Mouse (Mus musculus) embryonic facial prominence, embryonic 14.5 days (tissue): Measurements from ENCODE around the gene Cnr2. TPM values are rescaled to one million over a fixed set of nuclear protein-coding genes. Genes with fewer than 3 reads are reported as not detected.

ENCODE experiments used
- ATAC-seq: fragments of 200-750 bp; cut with Nextera tagmentation; 2 replicates; pipeline ENCODE4 v1.8.0; 2017; ENCODE audit warnings: low read depth, moderate number of reproducible peaks, moderate TSS enrichment
- DNase-seq: peaks from one replicate; pipeline ENCODE4 v3.0.0-alpha.2; 2015; ENCODE audit warnings: low spot score
- H3K27ac ChIP-seq: fragments of 300-500 bp; sonication (generic); replicated peaks from 2 replicates; pipeline ENCODE4 v1.5.1; 2014; ENCODE audit warnings: low read depth, mild to moderate bottlenecking, low read length, moderate library complexity
- H3K27me3 ChIP-seq: fragments of 300-500 bp; sonication (generic); replicated peaks from 2 replicates; pipeline ENCODE4 v1.6.1; 2014; ENCODE audit warnings: low read length; ENCODE audit not compliant: control insufficient read depth, insufficient read depth
- H3K36me3 ChIP-seq: fragments of 300-500 bp; sonication (generic); 2 replicates; pipeline ENCODE4 v1.6.1; 2014; ENCODE audit warnings: low read length, mixed read lengths; ENCODE audit not compliant: control insufficient read depth, insufficient read depth
- H3K4me1 ChIP-seq: fragments of 300-500 bp; sonication (generic); 2 replicates; pipeline ENCODE4 v1.6.1; 2014; ENCODE audit warnings: antibody characterized with exemption, low read length; ENCODE audit not compliant: control insufficient read depth, insufficient read depth
- H3K4me2 ChIP-seq: fragments of 300-500 bp; sonication (generic); 2 replicates; pipeline ENCODE4 v1.6.1; 2014; ENCODE audit warnings: low read depth, mild to moderate bottlenecking, low read length, moderate library complexity, mixed read lengths
- H3K4me3 ChIP-seq: fragments of 300-500 bp; sonication (generic); 2 replicates; pipeline ENCODE4 v1.5.1; 2014; ENCODE audit warnings: low read depth, mild to moderate bottlenecking, low read length
- H3K9ac ChIP-seq: fragments of 300-500 bp; sonication (generic); 2 replicates; pipeline ENCODE4 v1.6.1; 2014; ENCODE audit warnings: low read depth, mild to moderate bottlenecking, low read length, moderate library complexity, mixed read lengths
- H3K9me3 ChIP-seq: fragments of 300-500 bp; sonication (generic); 2 replicates; pipeline ENCODE4 v1.6.1; 2016; ENCODE audit warnings: low read length; ENCODE audit not compliant: control insufficient read depth
- WGBS: fragments of 180-500 bp; shearing (Covaris S2); extraction: QIAGEN DNeasy Blood & Tissue Kit; methylation state at CpG from one replicate; pipeline ENCODE4 v1.1.7; 2014; 5-methylcytosine and 5-hydroxymethylcytosine counted together
- polyA plus RNA-seq: library from polyadenylated mRNA; unstranded; fragments of >200 nt; fragmentation: Nextera tagmentation; extraction: Ambion mirVana; gene quantifications from 2 replicates; pipeline ENCODE4 v1.2.1, GENCODE M21; 2014

Gene Cnr2
- polyA plus RNA-seq, 1 experiment from 2014 or later: 1.1 TPM

DNA sequence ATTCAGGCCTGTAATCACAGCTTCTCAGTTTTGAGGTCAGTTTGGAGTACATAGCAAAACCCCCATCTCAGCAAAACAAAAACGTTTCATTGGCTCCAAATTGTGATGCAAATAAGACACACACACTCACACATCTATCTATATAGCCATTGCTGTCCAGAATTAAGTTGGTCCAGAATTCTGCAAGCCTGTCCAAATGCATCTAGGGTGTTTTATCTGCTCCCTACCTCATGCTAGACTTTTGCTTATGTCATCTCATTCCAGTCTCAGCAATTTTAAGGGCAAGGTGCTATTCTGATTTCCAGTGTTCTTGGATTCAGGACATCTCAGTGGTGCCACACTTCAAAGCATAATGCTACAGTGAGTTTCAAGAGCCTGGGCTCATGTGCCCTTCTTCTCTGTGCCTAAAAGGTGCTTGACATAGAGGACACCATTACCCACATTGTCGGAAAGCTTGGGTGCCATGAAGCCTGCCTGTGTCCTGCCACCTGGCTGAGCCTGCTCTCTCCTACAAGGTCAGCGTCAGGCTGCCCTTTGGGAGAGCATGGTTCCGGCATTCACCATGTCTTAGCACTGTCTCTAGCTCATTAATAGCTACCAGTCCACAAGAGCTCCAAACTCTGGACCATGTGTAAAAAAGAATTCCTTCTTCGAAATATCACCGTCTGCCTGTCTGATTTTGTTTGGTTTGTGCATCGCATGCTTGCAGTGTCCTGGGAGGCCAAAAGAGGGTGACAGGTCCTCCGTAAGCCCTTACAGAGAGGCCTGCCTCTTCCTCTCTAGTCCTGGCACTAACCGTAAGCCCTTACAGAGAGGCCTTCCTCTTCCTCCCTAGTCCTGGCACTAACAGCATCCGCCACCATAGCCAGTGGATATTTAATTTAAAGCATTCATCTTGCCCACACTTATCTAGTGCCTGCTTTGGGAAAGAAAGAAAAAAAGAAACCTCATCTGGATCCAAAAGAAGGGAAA is 20.3 kb upstream of the Cnr2 start:
- H3K36me3 ChIP-seq: peaks cover 23% of the 10 kb centered on the region
- 79% methylated on average over 10 of the region's 10 CpGs for WGBS
- DNase-seq (no peak), ATAC-seq (no peak)
- H3K9me3 ChIP-seq: no peaks in the 10 kb centered on the region
- H3K4me3 ChIP-seq: no peak overlapping the region
- peak overlapping the region; percentile 100 for H3K27ac ChIP-seq
- no peak overlapping the region for H3K9ac ChIP-seq
- peaks cover 40% of the 10 kb centered on the region for H3K4me1 ChIP-seq
- no peaks in the 10 kb centered on the region for H3K27me3 ChIP-seq
- H3K4me2 ChIP-seq: peak overlapping the region; percentile 84; the same call in 1 of the 2 replicates

DNA sequence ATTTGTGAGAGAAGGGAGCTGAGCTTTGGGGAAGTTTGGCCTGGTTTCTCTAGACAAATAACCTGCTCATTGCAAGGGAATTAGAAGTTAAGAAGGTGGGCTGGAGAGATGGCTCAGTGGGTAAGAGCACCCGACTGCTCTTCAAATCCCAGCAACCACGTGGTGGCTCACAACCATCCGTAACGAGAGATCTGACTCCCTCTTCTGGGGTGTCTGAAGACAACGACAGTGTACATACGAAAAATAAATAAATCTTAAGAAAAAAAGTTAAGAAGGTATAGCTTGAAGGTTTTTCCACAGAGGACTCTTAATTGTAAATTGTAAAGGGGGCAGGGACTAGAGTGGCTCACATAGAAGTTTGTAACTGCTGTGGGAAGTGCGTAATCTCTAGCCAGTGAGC is 19.6 kb upstream of the Cnr2 start:
- 29% methylated on average over 7 of the region's 7 CpGs for WGBS
- H3K9ac ChIP-seq: no peak overlapping the region
- no peak overlapping the region for H3K4me3 ChIP-seq
- peak overlapping the region; percentile 52 for H3K4me2 ChIP-seq
- H3K27ac ChIP-seq: peak overlapping the region; percentile 100
- DNase-seq (no peak), ATAC-seq (no peak)
- H3K36me3 ChIP-seq: peaks cover 20% of the 10 kb centered on the region
- H3K4me1 ChIP-seq: peaks cover 40% of the 10 kb centered on the region
- H3K9me3 ChIP-seq: no peaks in the 10 kb centered on the region
- no peaks in the 10 kb centered on the region for H3K27me3 ChIP-seq

DNA sequence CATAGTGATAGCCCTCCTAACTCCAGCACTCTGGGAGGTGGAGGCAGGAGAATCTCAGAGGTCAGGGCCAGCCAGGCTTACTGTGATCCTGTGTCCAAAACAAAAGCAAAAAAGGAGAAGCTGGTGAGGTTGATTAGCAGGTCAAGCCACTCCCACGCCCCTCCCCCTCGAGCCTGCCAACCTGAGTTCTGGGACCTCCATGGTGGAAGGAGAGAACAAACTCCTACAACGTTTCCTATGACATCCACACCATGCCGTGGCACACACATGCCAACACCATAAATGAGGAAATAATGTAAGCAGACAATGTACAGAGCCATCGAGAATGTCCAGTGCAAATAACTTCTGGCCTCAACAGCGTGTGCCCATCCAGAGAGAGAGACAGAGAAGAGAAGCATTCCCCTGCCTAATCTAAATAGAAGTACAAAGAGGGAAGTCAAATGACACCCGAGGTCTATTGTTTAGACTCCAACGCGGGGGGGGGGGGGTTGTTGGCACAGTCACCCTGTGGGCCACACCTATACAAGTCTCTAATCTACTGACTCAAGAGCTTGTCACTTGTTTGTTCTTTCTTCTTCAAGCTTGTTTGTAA is 19.1 kb upstream of the Cnr2 start:
- peak overlapping the region; percentile 52 for H3K4me2 ChIP-seq
- peaks cover 15% of the 10 kb centered on the region for H3K36me3 ChIP-seq
- H3K27ac ChIP-seq: peak overlapping the region; percentile 75
- ATAC-seq (no peak), DNase-seq (peak; percentile 46)
- no peaks in the 10 kb centered on the region for H3K27me3 ChIP-seq
- H3K9ac ChIP-seq: peak overlapping the region; percentile 32; the same call in 1 of the 2 replicates
- peaks cover 40% of the 10 kb centered on the region for H3K4me1 ChIP-seq
- H3K9me3 ChIP-seq: no peaks in the 10 kb centered on the region
- peak overlapping the region; percentile 25 for H3K4me3 ChIP-seq
- 3% methylated on average over 9 of the region's 9 CpGs for whole genome bisulfite sequencing

DNA sequence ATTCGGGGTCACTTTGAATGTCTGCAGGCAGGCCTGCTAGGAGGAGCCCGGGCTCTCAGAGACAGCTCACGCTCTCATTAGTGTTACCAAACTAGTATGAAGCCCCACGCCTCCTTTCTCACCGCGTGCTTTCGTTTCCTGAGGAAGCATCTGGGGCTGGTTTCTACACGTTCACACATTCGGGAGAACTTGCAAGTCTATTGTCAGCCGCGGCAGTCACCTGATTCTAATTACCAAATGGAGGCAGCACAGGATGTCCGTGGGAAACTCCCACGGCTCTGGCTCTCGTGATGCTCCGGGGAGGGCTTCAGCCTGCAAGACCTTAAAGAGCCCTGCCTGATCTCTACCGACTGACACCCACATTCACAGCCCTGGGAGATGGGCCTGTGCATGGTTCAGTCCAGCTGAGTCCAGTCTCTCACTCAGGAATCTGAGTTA is 18.6 kb upstream of the Cnr2 start:
- Histone ChIP-seq H3K9me3 (no peaks in the 10 kb centered on the region), H3K9ac (peak overlapping the region; percentile 32; the same call in 1 of the 2 replicates), H3K27me3 (no peaks in the 10 kb centered on the region), H3K27ac (peak overlapping the region; percentile 75), H3K4me2 (peak overlapping the region; percentile 52), H3K36me3 (peaks cover 12% of the 10 kb centered on the region), H3K4me3 (peak overlapping the region; percentile 25), H3K4me1 (peaks cover 37% of the 10 kb centered on the region)
- peak; percentile 94 for DNase-seq
- WGBS: 1% methylated on average over 16 of the region's 16 CpGs
- ATAC-seq: 0 out of 2 replicates have a peak, but pooled peaks have one; percentile 7

DNA sequence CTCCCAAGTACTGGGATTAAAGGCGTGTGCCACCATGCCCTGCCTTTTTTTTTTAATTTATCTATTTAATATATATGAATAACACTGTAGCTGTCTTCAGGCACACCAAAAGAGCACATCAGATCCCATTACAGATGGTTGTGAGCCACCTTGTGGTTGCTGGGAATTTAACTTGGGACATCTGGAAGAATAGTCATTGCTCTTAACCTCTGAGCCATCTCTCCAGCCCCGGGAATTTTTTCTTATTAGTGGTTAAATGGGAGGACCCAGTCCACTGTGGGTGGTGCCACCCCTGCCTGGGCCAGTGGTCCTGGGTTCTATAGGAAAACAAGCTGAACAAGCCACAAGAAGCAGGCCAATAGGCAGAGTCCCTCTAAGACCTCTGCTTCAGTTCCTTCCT is 17.5 kb upstream of the Cnr2 start:
- Histone ChIP-seq H3K4me1 (peaks cover 30% of the 10 kb centered on the region), H3K36me3 (peaks cover under 1% of the 10 kb centered on the region; the same call in 1 of the 2 replicates), H3K4me2 (no peak overlapping the region), H3K27me3 (no peaks in the 10 kb centered on the region), H3K27ac (no peak overlapping the region), H3K9ac (no peak overlapping the region), H3K9me3 (no peaks in the 10 kb centered on the region), H3K4me3 (no peak overlapping the region)
- no peak for DNase-seq
- 57% methylated on average over 2 of the region's 2 CpGs for WGBS
- ATAC-seq: no peak

DNA sequence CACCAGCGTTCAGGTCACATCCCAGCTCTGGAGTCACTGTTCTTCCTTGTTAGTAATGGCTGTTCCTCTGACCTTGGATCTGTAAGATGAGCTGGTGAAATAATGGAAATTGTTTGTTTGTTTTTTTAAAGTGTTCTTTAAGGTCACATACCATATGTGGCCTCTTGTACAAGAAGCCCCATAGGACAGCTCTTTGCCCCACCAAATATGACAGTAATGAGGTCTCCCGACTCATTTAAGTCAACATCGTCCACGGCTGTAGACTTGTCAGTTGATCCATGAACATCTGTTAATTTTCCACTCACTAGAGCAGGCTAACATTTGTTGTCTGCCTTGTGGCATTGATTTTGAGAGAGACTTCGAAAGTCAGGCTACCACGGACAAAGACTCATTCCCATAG is 16.2 kb upstream of the Cnr2 start:
- Histone ChIP-seq H3K4me3 (no peak overlapping the region), H3K36me3 (no peaks in the 10 kb centered on the region), H3K4me2 (no peak overlapping the region), H3K9ac (no peak overlapping the region), H3K27me3 (no peaks in the 10 kb centered on the region), H3K27ac (no peak overlapping the region), H3K4me1 (peaks cover 31% of the 10 kb centered on the region), H3K9me3 (no peaks in the 10 kb centered on the region)
- 24% methylated on average over 6 of the region's 6 CpGs for WGBS
- DNase-seq (no peak), ATAC-seq (no peak)

DNA sequence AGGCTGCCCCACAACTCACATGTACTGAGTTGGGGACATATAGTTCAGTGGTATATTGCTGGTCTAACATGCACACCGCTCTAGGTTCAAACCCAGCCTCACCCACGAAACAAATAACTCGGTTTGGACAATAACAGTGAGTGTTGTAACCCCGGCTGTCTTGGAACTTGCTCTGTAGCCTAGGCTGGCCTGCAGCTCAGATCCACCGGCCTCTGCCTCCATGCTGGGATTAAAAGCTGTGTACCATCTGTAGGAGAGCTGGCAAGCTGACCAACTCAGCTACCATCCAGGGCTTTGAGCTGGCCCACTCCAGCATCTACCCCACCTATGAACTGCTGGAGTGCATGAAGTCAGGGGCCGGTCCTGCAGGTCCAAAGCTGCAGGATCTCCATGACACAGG is 15.2 kb upstream of the Cnr2 start:
- Histone ChIP-seq H3K9ac (no peak overlapping the region), H3K4me2 (no peak overlapping the region), H3K4me1 (peaks cover 29% of the 10 kb centered on the region), H3K9me3 (no peaks in the 10 kb centered on the region), H3K27ac (no peak overlapping the region), H3K36me3 (no peaks in the 10 kb centered on the region), H3K27me3 (no peaks in the 10 kb centered on the region), H3K4me3 (no peak overlapping the region)
- 97% methylated on average over 6 of the region's 6 CpGs for WGBS
- DNase-seq (no peak), ATAC-seq (no peak)

DNA sequence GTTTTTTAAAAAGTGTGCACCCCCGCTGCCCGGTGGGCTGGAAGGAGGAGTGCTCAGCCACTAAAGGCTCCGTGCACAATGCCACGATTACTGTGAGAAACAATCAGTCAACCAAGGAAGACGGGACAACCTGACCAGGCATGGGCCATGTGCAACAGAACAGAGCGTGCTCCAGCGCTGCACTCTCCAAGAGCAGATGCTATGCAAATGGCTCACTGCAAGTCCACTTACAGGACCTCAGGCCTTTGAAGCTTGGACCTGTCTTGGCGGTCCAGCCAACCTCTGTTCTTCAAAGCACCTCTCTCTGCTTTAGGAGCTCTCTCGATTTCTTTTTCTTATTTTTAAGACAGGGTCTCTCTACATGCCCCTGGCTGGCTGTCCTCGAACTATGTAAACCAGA is 14.6 kb upstream of the Cnr2 start:
- Histone ChIP-seq H3K4me3 (no peak overlapping the region), H3K27me3 (no peaks in the 10 kb centered on the region), H3K36me3 (no peaks in the 10 kb centered on the region), H3K4me1 (peaks cover 24% of the 10 kb centered on the region), H3K27ac (no peak overlapping the region), H3K9ac (no peak overlapping the region), H3K4me2 (no peak overlapping the region), H3K9me3 (no peaks in the 10 kb centered on the region)
- no peak for DNase-seq
- no peak for ATAC-seq
- WGBS: 86% methylated on average over 10 of the region's 10 CpGs
